Mouse (Mus musculus) heart, adult 18-20 months (tissue): ENCODE results near the gene Ticam1. TPM values are rescaled to one million over a fixed set of nuclear protein-coding genes. Genes with fewer than 3 reads are reported as not detected.
A peak's percentile ranks its signal among the peaks of the same experiment; 100 is the strongest.
"Not testable (repeated sequence)": the region's sequence is repeated elsewhere in the genome, so short reads cannot be mapped to it uniquely, and the experiment has no call there.

ENCODE experiments used
- DNase-seq, 2 experiments: peaks; one replicate each; pipeline ENCODE4 v3.0.0; 2021 to 2022; ENCODE audit warnings: mixed read lengths in 1 of 2
- total RNA-seq, 2 experiments: library from RNA; stranded (reverse); gene quantifications; 2 replicates each; pipeline ENCODE4 v1.2.3; 2021

Gene Ticam1
- total RNA-seq, 2 experiments from 2014 or later, result 9.1 to 9.2 TPM

- peak; percentile 75 to 76 for DNase-seq
Observed at GRCm38 (mm10) chr17:56262645-56263094, 13.9 kb downstream of the Ticam1 start.

- DNase-seq, result peak; percentile 74 to 86
Observed at GRCm38 (mm10) chr17:56261166-56261565, 15.4 kb downstream of the Ticam1 start.

GRCm38 (mm10) chr17:56259301-56260037 is 17.1 kb downstream of the Ticam1 start:
- DNase-seq, result peak in 1 of 2 experiments; percentile 22

DNA sequence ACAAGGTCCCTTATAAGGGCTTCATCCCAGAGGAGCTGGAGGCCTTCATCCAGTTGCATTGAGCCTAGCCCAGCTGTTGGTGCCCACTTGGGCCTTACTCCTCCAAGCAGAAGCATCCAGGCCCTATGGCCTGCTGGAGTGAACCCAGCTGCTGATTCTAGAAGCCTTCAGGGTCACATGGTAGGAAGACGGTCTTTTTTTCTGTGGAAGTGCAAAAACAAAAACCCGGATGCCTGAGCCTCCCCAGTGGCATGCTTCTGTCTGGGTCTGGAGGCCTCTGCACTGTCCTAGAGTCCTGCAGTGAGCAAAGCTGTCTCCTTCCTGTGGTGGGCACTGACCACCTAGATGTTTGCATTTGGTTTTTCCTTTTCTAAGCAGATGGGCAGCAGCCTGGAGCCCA is 17.8 kb downstream of the Ticam1 start:
- DNase-seq, result not testable (repeated sequence)

- peak in 1 of 2 experiments; percentile 33 for DNase-seq
Observed at GRCm38 (mm10) chr17:56258269-56258668, 18.3 kb downstream of the Ticam1 start.

- peak in 1 of 2 experiments; percentile 42 for DNase-seq
Observed at GRCm38 (mm10) chr17:56257181-56257894, 19.2 kb downstream of the Ticam1 start.

GRCm38 (mm10) chr17:56256239-56256881 is 20.2 kb downstream of the Ticam1 start, which contains the start of gene Fem1a:
Fem1a (plus strand) TSS chr17:56256810.
- DNase-seq, result peak; percentile 95 to 99

DNA sequence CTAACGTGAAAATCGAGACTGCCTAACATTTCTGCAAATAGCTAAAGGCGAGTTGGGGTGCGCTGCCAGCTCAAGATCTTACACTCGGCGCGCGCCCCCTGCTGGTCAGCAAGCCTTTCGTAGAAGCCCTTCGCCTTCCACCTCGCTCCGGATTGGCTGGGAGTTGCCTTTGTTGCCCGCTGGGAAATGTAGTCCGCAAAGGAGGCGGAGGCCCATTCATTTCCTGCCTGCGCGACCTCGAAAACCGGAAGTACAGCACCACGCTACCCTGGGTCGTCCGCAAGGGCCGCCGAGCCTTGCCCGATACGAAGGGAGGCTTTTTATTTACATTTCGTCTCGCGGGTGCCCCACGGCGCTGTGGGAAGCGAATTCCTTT is 20.7 kb downstream of the Ticam1 start:
- peak; percentile 99 for DNase-seq

DNA sequence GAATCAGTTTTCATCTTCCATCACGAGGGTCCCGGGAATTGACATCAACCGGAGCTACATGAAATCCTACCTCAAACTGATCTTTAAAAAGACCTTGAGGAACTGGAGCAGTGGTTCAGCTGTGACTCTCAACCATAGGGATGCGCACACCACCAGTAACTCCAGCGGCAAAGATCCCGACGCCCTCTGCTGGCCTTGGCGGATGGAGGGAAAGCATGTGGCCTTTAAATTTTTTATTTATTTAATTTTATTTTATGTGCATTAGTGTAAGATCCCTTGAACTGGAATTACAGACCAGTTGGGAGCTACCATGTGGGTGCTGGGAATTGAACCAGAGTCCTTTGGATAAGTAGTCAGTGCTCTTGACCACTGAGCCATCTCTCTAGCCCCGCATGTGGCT is 21.2 kb downstream of the Ticam1 start:
- DNase-seq, result peak in 1 of 2 experiments; percentile 52

DNA sequence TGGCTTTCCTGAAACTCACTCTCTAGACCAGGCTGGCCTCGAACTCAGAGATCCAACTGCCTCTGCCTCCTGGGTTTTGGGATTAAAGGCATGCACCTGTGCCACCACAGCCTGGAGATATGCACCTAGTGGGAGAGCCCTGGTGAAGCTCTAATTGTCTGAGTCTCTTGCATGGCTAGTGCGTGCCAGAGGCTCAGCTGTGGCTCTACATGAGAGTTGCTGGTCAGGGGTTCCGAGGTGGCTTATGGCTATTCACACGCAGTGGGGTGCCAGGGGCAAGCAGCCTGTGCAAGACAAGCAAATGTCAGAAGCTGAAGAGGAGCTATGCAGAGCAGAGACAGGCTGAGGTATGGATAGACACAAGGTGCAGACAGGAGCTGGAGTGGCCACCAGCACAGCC is 21.9 kb downstream of the Ticam1 start:
- no peak for DNase-seq

DNA sequence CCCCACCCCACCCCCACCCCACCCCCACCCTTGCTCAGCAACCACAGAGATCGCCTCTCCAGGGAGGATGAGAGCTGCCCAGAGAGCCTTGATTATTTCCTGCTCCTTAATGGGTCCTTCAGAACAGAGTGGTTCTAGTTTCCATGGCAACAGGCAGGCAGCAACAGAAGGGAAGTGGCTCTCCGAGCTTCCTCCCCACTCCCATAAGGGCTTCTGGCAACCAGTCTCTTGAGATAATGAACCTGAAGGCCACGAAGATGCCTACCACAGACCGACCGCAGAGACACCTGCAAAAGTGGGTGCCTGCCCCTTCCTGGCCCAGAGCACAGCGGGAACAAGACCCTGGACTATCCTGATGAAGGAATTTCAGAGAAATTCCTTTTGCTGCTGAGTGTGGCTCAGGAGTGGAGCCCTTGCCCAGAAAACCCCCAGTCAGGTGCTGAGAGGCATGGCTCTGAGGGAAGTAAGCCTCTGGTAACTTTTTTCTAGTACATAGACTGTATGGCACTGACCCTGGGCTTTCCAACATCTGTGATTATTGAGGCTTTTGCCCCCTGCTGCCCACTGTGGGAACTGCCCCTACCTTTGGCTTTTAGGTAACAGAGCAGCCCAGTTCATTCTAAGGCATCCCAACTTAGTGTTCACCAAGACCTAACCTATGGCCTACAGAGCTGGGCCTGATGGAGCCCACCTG is 25.3 kb downstream of the Ticam1 start:
- DNase-seq, result peak; percentile 64 to 83

- DNase-seq, result no peak
Observed at GRCm38 (mm10) chr17:56245608-56246007, 31.0 kb downstream of the Ticam1 start.

GRCm38 (mm10) chr17:56241541-56242401 is 34.8 kb downstream of the Ticam1 start:
- DNase-seq, result peak; percentile 78 to 94

GRCm38 (mm10) chr17:56233818-56234469 is 42.6 kb downstream of the Ticam1 start:
- DNase-seq, result no peak

- DNase-seq, result no peak
Observed at GRCm38 (mm10) chr17:56233389-56233788, 43.2 kb downstream of the Ticam1 start.

DNA sequence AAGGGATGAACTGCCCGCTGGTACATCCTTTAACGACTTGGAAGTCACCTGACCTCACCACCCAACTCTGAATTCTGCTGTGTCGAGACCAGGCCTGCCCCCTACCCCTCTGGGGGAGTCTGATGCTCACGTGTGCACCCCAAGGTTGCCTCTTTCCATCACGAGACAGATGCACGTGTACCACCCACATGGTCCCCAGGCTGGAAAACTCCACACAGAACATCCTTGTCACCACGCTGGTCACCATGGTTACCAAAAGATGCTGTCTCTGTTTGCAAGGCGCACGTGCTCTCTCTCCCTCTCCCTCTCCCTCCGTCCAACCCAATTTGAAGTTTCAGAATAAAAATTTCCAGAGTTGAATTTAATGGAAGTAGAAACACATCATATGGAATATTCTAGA is 46.6 kb downstream of the Ticam1 start:
- no peak for DNase-seq

DNA sequence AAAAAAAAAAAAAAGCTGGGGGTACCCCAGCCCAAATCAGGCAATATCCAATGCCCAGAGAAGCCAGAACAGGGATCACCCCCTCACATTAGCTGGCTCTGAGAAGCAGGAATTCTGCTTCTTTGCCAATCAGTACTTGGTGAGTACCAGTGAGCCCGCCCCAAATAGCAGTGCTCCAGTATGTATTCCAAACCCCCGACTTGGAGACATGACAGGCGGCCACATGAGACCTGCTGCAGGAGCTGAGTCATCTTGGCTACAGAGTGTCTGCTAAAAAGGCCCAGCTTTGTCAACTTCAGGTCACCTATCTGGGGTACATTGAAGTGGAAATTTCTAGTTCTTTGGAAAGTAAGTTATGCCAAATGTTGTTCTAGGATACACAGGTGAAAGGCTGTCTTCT is 50.0 kb downstream of the Ticam1 start:
- no peak for DNase-seq

DNA sequence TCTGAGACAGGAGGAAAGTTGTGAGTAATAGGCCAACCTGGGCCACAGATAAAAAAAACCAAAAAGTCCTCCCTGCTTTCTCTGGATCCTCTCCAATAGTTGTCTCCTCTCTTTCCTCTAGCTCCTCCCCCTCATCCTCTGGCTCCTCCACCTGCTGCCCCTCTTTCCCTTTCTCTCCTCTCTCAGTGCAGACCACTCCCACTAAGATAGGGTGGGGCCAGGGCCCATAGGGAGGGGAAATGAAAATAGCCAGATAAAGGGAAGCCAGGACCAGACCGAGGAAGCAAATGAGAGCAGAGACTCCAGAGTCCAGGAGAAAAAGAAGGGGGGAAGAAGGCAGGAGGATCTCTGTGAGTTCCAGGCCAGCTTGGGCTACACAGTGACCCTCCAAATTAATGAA is 51.7 kb downstream of the Ticam1 start:
- DNase-seq, result no peak

GRCm38 (mm10) chr17:56219805-56220204 is 56.8 kb downstream of the Ticam1 start:
- DNase-seq, result peak; percentile 89 to 91
